Mouse (Mus musculus) lung, postnatal 0 days (tissue): Measurements from ENCODE around the gene Sh3bgrl3.

ENCODE experiments used
- CTCF ChIP-seq: IDR thresholded peaks from 2 replicates; pipeline ENCODE4 v1.5.1; 2016; ENCODE audit warnings: antibody characterized with exemption, mild to moderate bottlenecking
- EP300 ChIP-seq: IDR thresholded peaks from 2 replicates; pipeline ENCODE4 v1.6.1; 2016; ENCODE audit warnings: antibody characterized with exemption, mild to moderate bottlenecking, control low read depth

- no peak for TF ChIP-seq CTCF
- TF ChIP-seq EP300, result no peak
These were observed 16.2 kb downstream of the Sh3bgrl3 start for GRCm38 (mm10) chr4:134112403-134112802.
